Mouse (Mus musculus): ENCODE results near the gene Pm20d1.

- no peak for TF ChIP-seq CTCF (IDR thresholded peaks at IDR 0.05; ENCODE audit: extremely low read depth, insufficient read depth, low read length)
- TF ChIP-seq POLR2A (IDR thresholded peaks at IDR 0.05; ENCODE audit: extremely low read depth, insufficient read depth, low read length) = no peak
These were observed 7.0 kb downstream of the Pm20d1 start for GRCm38 (mm10) chr1:131804166-131804565.

Data from cortical plate, adult 2 months (tissue).